In the genomic region with DNA sequence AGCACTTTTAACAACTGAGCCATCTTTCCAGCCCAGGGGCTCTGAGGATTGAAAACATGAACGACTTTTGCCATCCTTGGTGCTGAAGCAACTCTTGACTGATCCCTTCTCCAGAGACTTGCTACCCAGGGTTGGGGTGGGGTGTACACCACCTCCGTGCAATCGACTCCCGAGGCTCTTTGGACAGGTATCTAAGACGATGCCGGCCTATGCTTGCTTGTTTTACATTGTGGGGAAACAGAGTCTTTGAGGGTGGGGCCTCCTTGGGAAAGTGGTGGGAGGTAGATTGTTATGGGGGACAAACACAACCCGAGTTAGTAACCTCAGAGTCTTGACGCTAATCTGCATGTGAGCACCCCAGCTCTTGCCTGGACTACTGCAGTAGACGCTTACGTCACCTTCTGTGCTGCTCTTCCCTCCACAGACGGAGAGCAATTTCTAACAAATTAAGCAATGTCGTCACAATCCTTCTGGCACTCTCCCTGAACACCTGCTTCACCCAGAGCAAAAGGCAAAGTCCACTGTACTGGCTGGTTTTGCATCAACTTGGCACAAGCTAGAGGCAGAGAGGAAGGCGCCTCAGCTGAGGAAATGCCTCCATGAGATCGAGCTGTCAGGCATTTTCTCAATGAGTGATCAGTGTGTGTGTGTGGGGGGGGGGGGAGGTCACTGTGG, we compare ENCODE assay signal across 19 mouse cellular contexts. TPM values are rescaled to one million over a fixed set of nuclear protein-coding genes. Genes with fewer than 3 reads are reported as not detected.
DNase-seq lines count a peak whose midpoint lies in the region; ATAC-seq and TF ChIP-seq lines count a peak whose summit lies in the region.
"Had no signal": no experiment of that assay in that cellular context is flagged by ENCODE, and none has a peak within 500 bp of the region (broad histone marks: within the 10 kb centered on the region; RNA-seq: fewer than 3 reads in every experiment).

No protein-coding gene starts in this region.

- TF ChIP-seq CTCF in intestine, postnatal 0 days (IDR thresholded peaks at IDR 0.05; ENCODE audit: low read depth): no peak
- no peak for TF ChIP-seq CTCF in small intestine, adult 2 months (IDR thresholded peaks at IDR 0.05; ENCODE audit: extremely low read depth, insufficient read length, insufficient replicate concordance, low read depth, low read length)

- H3K4me1 ChIP-seq in intestine, postnatal 0 days (replicated peaks; ENCODE audit: control insufficient read depth, insufficient read depth, low read length): peaks cover 13% of the 10 kb centered on the region
- H3K4me1 ChIP-seq in small intestine, adult 2 months (ENCODE audit: control insufficient read depth, insufficient read depth, insufficient read length, low read length): peaks cover 43% of the 10 kb centered on the region
- H3K4me1 ChIP-seq in midbrain, embryonic 16.5 days (ENCODE audit: control insufficient read depth, insufficient read depth, low read length): no peaks in the 10 kb centered on the region
- H3K4me1 ChIP-seq: hindbrain, embryonic 15.5 days; limb, embryonic 12.5 days had no signal

- no peaks in the 10 kb centered on the region for H3K9me3 ChIP-seq in intestine, postnatal 0 days (ENCODE audit: control insufficient read depth)
- no peaks in the 10 kb centered on the region for H3K9me3 ChIP-seq in midbrain, embryonic 16.5 days (replicated peaks; ENCODE audit: control insufficient read depth, low read length, poor library complexity, severe bottlenecking)
- H3K9me3 ChIP-seq: embryonic facial prominence, embryonic 15.5 days; hindbrain, embryonic 15.5 days; limb, embryonic 12.5 days had no signal

- no peaks in the 10 kb centered on the region for H3K27me3 ChIP-seq in intestine, postnatal 0 days (replicated peaks; ENCODE audit: control insufficient read depth, insufficient read depth, low read length)
- no peaks in the 10 kb centered on the region for H3K27me3 ChIP-seq in small intestine, adult 2 months (ENCODE audit: control insufficient read depth, insufficient read depth, low read length)
- H3K27me3 ChIP-seq in midbrain, embryonic 16.5 days (ENCODE audit: control insufficient read depth, insufficient read depth, low read depth, low read length): no peaks in the 10 kb centered on the region
- H3K27me3 ChIP-seq: embryonic facial prominence, embryonic 15.5 days; hindbrain, embryonic 15.5 days; limb, embryonic 12.5 days; Patski had no signal

- peak overlapping the region; percentile 85 for H3K27ac ChIP-seq in intestine, postnatal 0 days (ENCODE audit: low read depth, low read length)
- peak overlapping the region; percentile 87 for H3K27ac ChIP-seq in small intestine, adult 2 months (ENCODE audit: insufficient read depth, low read depth, low read length)
- no peak overlapping the region for H3K27ac ChIP-seq in midbrain, embryonic 16.5 days (ENCODE audit: low read length)
- H3K27ac ChIP-seq: embryonic facial prominence, embryonic 15.5 days; hindbrain, embryonic 15.5 days; layer of hippocampus, adult 2 months; left cerebral cortex, adult 2 months; limb, embryonic 12.5 days had no signal

- H3K36me3 ChIP-seq in intestine, postnatal 0 days (ENCODE audit: control insufficient read depth, insufficient read depth): peaks cover 10% of the 10 kb centered on the region; the same call in 1 of the 2 replicates
- H3K36me3 ChIP-seq in small intestine, adult 2 months (ENCODE audit: control insufficient read depth, insufficient read depth, low read length): peaks cover 1% of the 10 kb centered on the region; the same call in 1 of the 2 replicates
- 0 out of 2 replicates have a peak, but pooled peaks cover 2% of the 10 kb centered on the region for H3K36me3 ChIP-seq in midbrain, embryonic 16.5 days (ENCODE audit: control insufficient read depth, insufficient read depth, low read length)
- H3K36me3 ChIP-seq: hindbrain, embryonic 15.5 days had no signal

- no peak overlapping the region for H3K9ac ChIP-seq in intestine, postnatal 0 days (ENCODE audit: low read depth, low read length)
- no peak overlapping the region for H3K9ac ChIP-seq in midbrain, embryonic 16.5 days (ENCODE audit: low read depth, low read length)
- H3K9ac ChIP-seq: embryonic facial prominence, embryonic 15.5 days; hindbrain, embryonic 15.5 days; limb, embryonic 12.5 days had no signal

- peak; percentile 61 for DNase-seq in kidney, adult 18-20 months
- no peak for DNase-seq in kidney, postnatal 10 days
- peak; percentile 59 for DNase-seq in fat pad, adult 2 months (ENCODE audit: extremely low read depth, low read depth, low spot score)
- no peak for DNase-seq in urinary bladder, adult 18-20 months (ENCODE audit: low spot score in 2 of 2)
- DNase-seq: cerebellum, adult 9-11 months; embryo, embryonic 11 days; gastrocnemius, postnatal 25 days; right cerebral cortex, adult 18-20 months; thymus, adult 2 months had no signal

- TF ChIP-seq POLR2A in small intestine, adult 2 months (IDR thresholded peaks at IDR 0.05; ENCODE audit: low read depth, low read length): no peak

- ATAC-seq in intestine, postnatal 0 days: peak; percentile 79
- ATAC-seq in midbrain, embryonic 16.5 days: no peak
- ATAC-seq: activated CD4-positive, CD25-positive, alpha-beta regulatory T cell, adult 4 months; Patski had no signal

- WGBS in intestine, postnatal 0 days: 56% methylated on average over 14 of the region's 14 CpGs
- 38% methylated on average over 14 of the region's 14 CpGs for WGBS in small intestine, adult 2 months
- WGBS in midbrain, embryonic 16.5 days: 85% methylated on average over 14 of the region's 14 CpGs

- 0 out of 2 replicates have a peak overlapping the region, but pooled peaks have one; percentile 7 for H3K4me2 ChIP-seq in intestine, postnatal 0 days (replicated peaks; ENCODE audit: low read depth)
- no peak overlapping the region for H3K4me2 ChIP-seq in midbrain, embryonic 16.5 days (ENCODE audit: low read length)
- H3K4me2 ChIP-seq: embryonic facial prominence, embryonic 15.5 days; hindbrain, embryonic 15.5 days; limb, embryonic 12.5 days had no signal

- H3K4me3 ChIP-seq in intestine, postnatal 0 days (ENCODE audit: low read depth, low read length): no peak overlapping the region
- H3K4me3 ChIP-seq in small intestine, adult 2 months (ENCODE audit: low read depth, low read length): no peak overlapping the region
- no peak overlapping the region for H3K4me3 ChIP-seq in midbrain, embryonic 16.5 days (ENCODE audit: low read depth, low read length)
- H3K4me3 ChIP-seq: embryonic facial prominence, embryonic 15.5 days; hindbrain, embryonic 15.5 days; layer of hippocampus, adult 2 months; left cerebral cortex, adult 2 months; limb, embryonic 12.5 days had no signal

RNA-seq across cellular contexts. Expression of a gene that starts 33.6 kb away (rescaled TPM):
- polyA plus RNA-seq in intestine, postnatal 0 days (2015; fragmentation: Nextera tagmentation; extraction: Ambion mirVana): 66.0 and 66.4 TPM in 2 replicates
- 35.8 and 75.6 TPM in 2 replicates for polyA plus RNA-seq in small intestine, adult 2 months (2012; rRNA removed)
- polyA plus RNA-seq in midbrain, embryonic 16.5 days (2015; fragmentation: Nextera tagmentation; extraction: Ambion mirVana): 88.1 and 94.5 TPM in 2 replicates

Comparison
In these comparisons a context has a peak if more than half of its experiments do, and no peak if none do; other contexts are left out.
1. DNase-seq: peak in kidney, adult 18-20 months (single experiment) and fat pad, adult 2 months (single experiment); none in kidney, postnatal 10 days (single experiment) and urinary bladder, adult 18-20 months (0 of 2).